Mouse (Mus musculus): ENCODE measurements around the gene Lsamp. TPM values are rescaled to one million over a fixed set of nuclear protein-coding genes. Genes with fewer than 3 reads are reported as not detected.

Lsamp gene
- total RNA-seq, 1 experiment: not detected

- in situ Hi-C loops (cut with MboI; ENCODE audit: low sequenced_read_pairs in 2 of 2, unreplicated experiment in 2 of 2): no loop called here
- H3K4me3 ChIP-seq (ENCODE audit: insufficient read depth in 1 of 2, low read depth in 1 of 2, low read length in 2 of 2, poor library complexity in 1 of 2, severe bottlenecking in 1 of 2): no peak overlapping the region
Observed at GRCm38 (mm10) chr16:40653508-40653907, 669.3 kb downstream of the Lsamp start.

GRCm38 (mm10) chr16:40656347-40656746 lies 672.2 kb downstream of the Lsamp start:
- Histone ChIP-seq H3K36me3 (ENCODE audit: control insufficient read depth, insufficient read depth, low read length, poor library complexity, severe bottlenecking) (no peaks in the 10 kb centered on the region), H3K9me3 (ENCODE audit: control insufficient read depth, insufficient read depth, low read depth, low read length) (no peaks in the 10 kb centered on the region), H3K27ac (ENCODE audit: insufficient read depth, low read depth, low read length, poor library complexity, severe bottlenecking) (no peak overlapping the region), H3K9ac (ENCODE audit: insufficient read depth, low read depth, low read length, poor library complexity, severe bottlenecking) (no peak overlapping the region), H3K4me1 (ENCODE audit: control insufficient read depth in 2 of 2, insufficient read depth in 2 of 2, low read length in 2 of 2, poor library complexity in 1 of 2) (no peaks in the 10 kb centered on the region), H3K4me3 (ENCODE audit: insufficient read depth in 1 of 2, low read depth in 1 of 2, low read length in 2 of 2, poor library complexity in 1 of 2, severe bottlenecking in 1 of 2) (no peak overlapping the region)
- TF ChIP-seq ZC3H11A (IDR thresholded peaks at IDR 0.05; ENCODE audit: borderline replicate concordance, low read depth, low read length): no peak
- TF ChIP-seq MAFK (IDR thresholded peaks at IDR 0.05; ENCODE audit: insufficient read depth, low read depth, low read length): no peak
- no peak for TF ChIP-seq HCFC1 (IDR thresholded peaks at IDR 0.05; ENCODE audit: borderline replicate concordance, insufficient read depth, low read length)
- no peak for TF ChIP-seq CHD2 (IDR thresholded peaks at IDR 0.05; ENCODE audit: low read depth, low read length)
- TF ChIP-seq ZNF384 (IDR thresholded peaks at IDR 0.05; ENCODE audit: low read depth, low read length): no peak
- in situ Hi-C loops (cut with MboI; ENCODE audit: low sequenced_read_pairs in 2 of 2, unreplicated experiment in 2 of 2): no loop called here
- no peak for DNase-seq (ENCODE audit: low read depth, low spot score)

More at GRCm38 (mm10) chr16:40653508-40653907, 669.3 kb downstream of the Lsamp start:
- no peak for DNase-seq (ENCODE audit: low read depth, low spot score)
- H3K36me3 ChIP-seq (ENCODE audit: control insufficient read depth, insufficient read depth, low read length, poor library complexity, severe bottlenecking): no peaks in the 10 kb centered on the region
- H3K27ac ChIP-seq (ENCODE audit: insufficient read depth, low read depth, low read length, poor library complexity, severe bottlenecking): no peak overlapping the region
- no peaks in the 10 kb centered on the region for H3K4me1 ChIP-seq (ENCODE audit: control insufficient read depth in 2 of 2, insufficient read depth in 2 of 2, low read length in 2 of 2, poor library complexity in 1 of 2)
- TF ChIP-seq ZC3H11A (IDR thresholded peaks at IDR 0.05; ENCODE audit: borderline replicate concordance, low read depth, low read length) (no peak), HCFC1 (IDR thresholded peaks at IDR 0.05; ENCODE audit: borderline replicate concordance, insufficient read depth, low read length) (no peak), CHD2 (IDR thresholded peaks at IDR 0.05; ENCODE audit: low read depth, low read length) (no peak), ZNF384 (IDR thresholded peaks at IDR 0.05; ENCODE audit: low read depth, low read length) (no peak), MAFK (IDR thresholded peaks at IDR 0.05; ENCODE audit: insufficient read depth, low read depth, low read length) (no peak)
- no peaks in the 10 kb centered on the region for H3K9me3 ChIP-seq (ENCODE audit: control insufficient read depth, insufficient read depth, low read depth, low read length)
- H3K9ac ChIP-seq (ENCODE audit: insufficient read depth, low read depth, low read length, poor library complexity, severe bottlenecking): no peak overlapping the region

- Histone ChIP-seq H3K4me3 (ENCODE audit: insufficient read depth in 1 of 2, low read depth in 1 of 2, low read length in 2 of 2, poor library complexity in 1 of 2, severe bottlenecking in 1 of 2) (no peak overlapping the region), H3K9me3 (ENCODE audit: control insufficient read depth, insufficient read depth, low read depth, low read length) (no peaks in the 10 kb centered on the region), H3K27ac (ENCODE audit: insufficient read depth, low read depth, low read length, poor library complexity, severe bottlenecking) (no peak overlapping the region), H3K36me3 (ENCODE audit: control insufficient read depth, insufficient read depth, low read length, poor library complexity, severe bottlenecking) (no peaks in the 10 kb centered on the region), H3K4me1 (ENCODE audit: control insufficient read depth in 2 of 2, insufficient read depth in 2 of 2, low read length in 2 of 2, poor library complexity in 1 of 2) (no peaks in the 10 kb centered on the region), H3K9ac (ENCODE audit: insufficient read depth, low read depth, low read length, poor library complexity, severe bottlenecking) (no peak overlapping the region)
- no peak for TF ChIP-seq HCFC1 (IDR thresholded peaks at IDR 0.05; ENCODE audit: borderline replicate concordance, insufficient read depth, low read length)
- TF ChIP-seq ZC3H11A (IDR thresholded peaks at IDR 0.05; ENCODE audit: borderline replicate concordance, low read depth, low read length): no peak
- no peak for TF ChIP-seq CHD2 (IDR thresholded peaks at IDR 0.05; ENCODE audit: low read depth, low read length)
- DNase-seq (ENCODE audit: low read depth, low spot score): no peak
- in situ Hi-C loops (cut with MboI; ENCODE audit: low sequenced_read_pairs in 2 of 2, unreplicated experiment in 2 of 2): no loop called here
Observed at GRCm38 (mm10) chr16:40656871-40657270, 672.7 kb downstream of the Lsamp start.

GRCm38 (mm10) chr16:40685531-40685930 lies 701.4 kb downstream of the Lsamp start:
- H3K4me1 ChIP-seq (ENCODE audit: control insufficient read depth in 2 of 2, insufficient read depth in 2 of 2, low read length in 2 of 2, poor library complexity in 1 of 2): no peaks in the 10 kb centered on the region
- no peak overlapping the region for H3K27ac ChIP-seq (ENCODE audit: insufficient read depth, low read depth, low read length, poor library complexity, severe bottlenecking)
- in situ Hi-C loops (cut with MboI; ENCODE audit: low sequenced_read_pairs in 2 of 2, unreplicated experiment in 2 of 2): no loop called here
- H3K9me3 ChIP-seq (ENCODE audit: control insufficient read depth, insufficient read depth, low read depth, low read length): no peaks in the 10 kb centered on the region
- TF ChIP-seq ZNF384 (IDR thresholded peaks at IDR 0.05; ENCODE audit: low read depth, low read length): no peak
- H3K36me3 ChIP-seq (ENCODE audit: control insufficient read depth, insufficient read depth, low read length, poor library complexity, severe bottlenecking): no peaks in the 10 kb centered on the region
- DNase-seq (ENCODE audit: low read depth, low spot score): no peak
- no peak overlapping the region for H3K9ac ChIP-seq (ENCODE audit: insufficient read depth, low read depth, low read length, poor library complexity, severe bottlenecking)
- H3K4me3 ChIP-seq (ENCODE audit: insufficient read depth in 1 of 2, low read depth in 1 of 2, low read length in 2 of 2, poor library complexity in 1 of 2, severe bottlenecking in 1 of 2): no peak overlapping the region

- H3K9me3 ChIP-seq (ENCODE audit: control insufficient read depth, insufficient read depth, low read depth, low read length): no peaks in the 10 kb centered on the region
- no peak overlapping the region for H3K9ac ChIP-seq (ENCODE audit: insufficient read depth, low read depth, low read length, poor library complexity, severe bottlenecking)
- H3K4me3 ChIP-seq (ENCODE audit: insufficient read depth in 1 of 2, low read depth in 1 of 2, low read length in 2 of 2, poor library complexity in 1 of 2, severe bottlenecking in 1 of 2): no peak overlapping the region
- no peak overlapping the region for H3K27ac ChIP-seq (ENCODE audit: insufficient read depth, low read depth, low read length, poor library complexity, severe bottlenecking)
- no peak for DNase-seq (ENCODE audit: low read depth, low spot score)
- no peaks in the 10 kb centered on the region for H3K36me3 ChIP-seq (ENCODE audit: control insufficient read depth, insufficient read depth, low read length, poor library complexity, severe bottlenecking)
- in situ Hi-C loops (cut with MboI; ENCODE audit: low sequenced_read_pairs in 2 of 2, unreplicated experiment in 2 of 2): no loop called here
- H3K4me1 ChIP-seq (ENCODE audit: control insufficient read depth in 2 of 2, insufficient read depth in 2 of 2, low read length in 2 of 2, poor library complexity in 1 of 2): no peaks in the 10 kb centered on the region
- TF ChIP-seq ZC3H11A (IDR thresholded peaks at IDR 0.05; ENCODE audit: borderline replicate concordance, low read depth, low read length) (no peak), HCFC1 (IDR thresholded peaks at IDR 0.05; ENCODE audit: borderline replicate concordance, insufficient read depth, low read length) (no peak), CHD2 (IDR thresholded peaks at IDR 0.05; ENCODE audit: low read depth, low read length) (no peak), MAFK (IDR thresholded peaks at IDR 0.05; ENCODE audit: insufficient read depth, low read depth, low read length) (no peak), ZNF384 (IDR thresholded peaks at IDR 0.05; ENCODE audit: low read depth, low read length) (no peak)
Observed at GRCm38 (mm10) chr16:40692292-40692691, 708.1 kb downstream of the Lsamp start.
